Mouse (Mus musculus) heart, postnatal 0 days (tissue): ENCODE measurements around the gene Ggn.

Source experiments
- CTCF ChIP-seq: IDR thresholded peaks from 2 replicates; pipeline ENCODE4 v1.5.1; 2016; ENCODE audit warnings: antibody characterized with exemption, control low read depth, low read depth
- EP300 ChIP-seq: IDR thresholded peaks from 2 replicates; pipeline ENCODE4 v1.6.1; 2016; ENCODE audit warnings: antibody characterized with exemption, low read depth

DNA sequence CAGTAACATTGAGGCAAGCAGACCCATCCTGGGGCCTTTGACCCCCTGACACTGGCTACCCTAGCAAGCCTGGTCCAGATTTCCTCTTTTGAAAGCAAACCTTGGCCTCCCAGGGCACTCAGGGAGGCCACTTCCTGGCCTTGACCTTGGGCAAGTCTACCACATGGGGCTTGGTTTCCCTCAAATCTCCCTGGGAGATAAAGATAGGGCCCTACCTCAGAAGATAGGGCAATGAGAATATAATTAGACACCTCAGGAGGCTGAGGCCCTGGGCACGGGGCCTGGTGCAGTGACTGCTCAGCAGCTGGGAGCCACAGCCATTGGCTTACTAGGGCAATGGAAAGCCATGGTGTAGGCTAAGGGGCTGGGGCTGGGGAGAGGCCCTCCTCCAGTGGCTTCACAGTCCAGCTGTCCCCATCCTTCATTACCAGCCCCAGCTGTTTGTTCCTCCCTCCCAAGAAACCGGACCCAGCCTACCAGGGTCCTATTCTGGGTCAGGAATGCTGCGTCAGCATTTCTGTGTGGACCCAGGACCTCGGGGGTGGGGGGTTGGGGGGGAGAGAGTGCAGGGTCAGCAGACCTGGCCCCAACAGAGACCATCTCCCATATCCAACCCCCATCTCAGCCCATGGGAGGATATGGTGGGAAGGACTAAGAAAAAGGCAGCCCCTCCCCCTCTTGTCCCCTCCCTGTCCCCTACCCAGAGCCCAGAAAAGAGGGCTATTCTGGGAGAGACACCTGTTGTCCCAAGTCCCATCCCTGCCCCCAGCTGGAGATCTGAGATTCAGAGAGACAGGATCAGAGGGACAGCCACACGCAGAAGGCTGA, 46.3 kb upstream of the Ggn start:
- no peak for TF ChIP-seq CTCF
- no peak for TF ChIP-seq EP300
